Comparison of ENCODE assay signal across 9 mouse cellular contexts in genomic region chr19:34193683-34194082, GRCm38 (mm10). TPM values are rescaled to one million over a fixed set of nuclear protein-coding genes. Genes with fewer than 3 reads are reported as not detected.
A peak's percentile ranks its signal among the peaks of the same experiment; 100 is the strongest.
DNase-seq lines count a peak whose midpoint lies in the region; ATAC-seq lines count a peak whose summit lies in the region.
"Had no signal": no experiment of that assay in that cellular context is flagged by ENCODE, and none has a peak within 500 bp of the region (broad histone marks: within the 10 kb centered on the region; RNA-seq: fewer than 3 reads in every experiment).

No protein-coding gene starts in this region.

- no peak overlapping the region for H3K9ac ChIP-seq in kidney, embryonic 14.5 days (ENCODE audit: low read depth, low read length)
- no peak overlapping the region for H3K9ac ChIP-seq in hindbrain, embryonic 16.5 days (ENCODE audit: low read depth, low read length)
- H3K9ac ChIP-seq in midbrain, embryonic 14.5 days (replicated peaks; ENCODE audit: low read length), result no peak overlapping the region

- WGBS in kidney, embryonic 14.5 days, result 65% methylated on average over 9 of the region's 9 CpGs
- 42% methylated on average over 9 of the region's 9 CpGs for WGBS in embryonic facial prominence, embryonic 10.5 days
- WGBS in hindbrain, embryonic 16.5 days, result 66% methylated on average over 9 of the region's 9 CpGs
- WGBS in midbrain, embryonic 14.5 days, result 42% methylated on average over 9 of the region's 9 CpGs

- ATAC-seq in kidney, embryonic 14.5 days (ENCODE audit: low FRiP score, low TSS enrichment), result no peak
- no peak for ATAC-seq in hindbrain, embryonic 16.5 days
- ATAC-seq in midbrain, embryonic 14.5 days (ENCODE audit: low FRiP score, low TSS enrichment), result no peak
- ATAC-seq in erythroid progenitor cell, adult 5-6 weeks (replicated peaks; ENCODE audit: low FRiP score, poor library complexity, severe bottlenecking), result no peak

- peak overlapping the region; percentile 97; the same call in 1 of the 2 replicates for H3K4me2 ChIP-seq in kidney, embryonic 14.5 days (replicated peaks; ENCODE audit: low read depth, low read length)
- H3K4me2 ChIP-seq in hindbrain, embryonic 16.5 days (ENCODE audit: low read length), result peak overlapping the region; percentile 64
- peak overlapping the region; percentile 95 for H3K4me2 ChIP-seq in midbrain, embryonic 14.5 days (ENCODE audit: low read length)

- peak overlapping the region; percentile 68; the same call in 1 of the 2 replicates for H3K4me3 ChIP-seq in kidney, embryonic 14.5 days (ENCODE audit: low read length)
- peak overlapping the region; percentile 83 for H3K4me3 ChIP-seq in embryonic facial prominence, embryonic 10.5 days
- peak overlapping the region; percentile 84 for H3K4me3 ChIP-seq in hindbrain, embryonic 16.5 days (ENCODE audit: low read length)
- H3K4me3 ChIP-seq in midbrain, embryonic 14.5 days (replicated peaks; ENCODE audit: low read depth, low read length), result peak overlapping the region; percentile 67

- no peaks in the 10 kb centered on the region for H3K36me3 ChIP-seq in kidney, embryonic 14.5 days (ENCODE audit: control insufficient read depth, insufficient read depth, low read length)
- H3K36me3 ChIP-seq in embryonic facial prominence, embryonic 10.5 days (replicated peaks), result no peaks in the 10 kb centered on the region
- H3K36me3 ChIP-seq in hindbrain, embryonic 16.5 days (ENCODE audit: control insufficient read depth, insufficient read depth, low read length), result no peaks in the 10 kb centered on the region
- no peaks in the 10 kb centered on the region for H3K36me3 ChIP-seq in midbrain, embryonic 14.5 days (ENCODE audit: control insufficient read depth, insufficient read depth, low read length)

- DNase-seq in kidney, adult 9 months, result no peak
- DNase-seq in embryonic facial prominence, embryonic 10.5 days (ENCODE audit: low spot score), result no peak
- DNase-seq in midbrain, embryonic 14.5 days, result peak; percentile 10
- no peak for DNase-seq in thymus, adult 18-20 months
- no peak for DNase-seq in gastrocnemius, postnatal 4 days (ENCODE audit: low spot score in 2 of 2)
- DNase-seq: left cerebral cortex, postnatal 4 days had no signal

- no peaks in the 10 kb centered on the region for H3K4me1 ChIP-seq in kidney, embryonic 14.5 days (ENCODE audit: control insufficient read depth, insufficient read depth, low read length)
- peaks cover 44% of the 10 kb centered on the region for H3K4me1 ChIP-seq in embryonic facial prominence, embryonic 10.5 days
- H3K4me1 ChIP-seq in hindbrain, embryonic 16.5 days (ENCODE audit: control insufficient read depth, insufficient read depth, low read depth, low read length), result peaks cover 10% of the 10 kb centered on the region
- no peaks in the 10 kb centered on the region for H3K4me1 ChIP-seq in midbrain, embryonic 14.5 days (ENCODE audit: control insufficient read depth, insufficient read depth, low read length)

- no peaks in the 10 kb centered on the region for H3K27me3 ChIP-seq in kidney, embryonic 14.5 days (ENCODE audit: control insufficient read depth, insufficient read depth, low read length)
- H3K27me3 ChIP-seq in embryonic facial prominence, embryonic 10.5 days (replicated peaks; ENCODE audit: low read depth, poor library complexity, severe bottlenecking), result peaks cover 30% of the 10 kb centered on the region
- no peaks in the 10 kb centered on the region for H3K27me3 ChIP-seq in hindbrain, embryonic 16.5 days (replicated peaks; ENCODE audit: control insufficient read depth, insufficient read depth, low read length)
- peaks cover 8% of the 10 kb centered on the region; the same call in 1 of the 2 replicates for H3K27me3 ChIP-seq in midbrain, embryonic 14.5 days (ENCODE audit: control insufficient read depth, insufficient read depth, low read length)

- no peaks in the 10 kb centered on the region for H3K9me3 ChIP-seq in kidney, embryonic 14.5 days (ENCODE audit: control insufficient read depth, low read length)
- no peaks in the 10 kb centered on the region for H3K9me3 ChIP-seq in embryonic facial prominence, embryonic 10.5 days
- no peaks in the 10 kb centered on the region for H3K9me3 ChIP-seq in hindbrain, embryonic 16.5 days (ENCODE audit: control insufficient read depth, low read length)
- H3K9me3 ChIP-seq in midbrain, embryonic 14.5 days (ENCODE audit: control insufficient read depth, low read length), result no peaks in the 10 kb centered on the region

- H3K27ac ChIP-seq in kidney, embryonic 14.5 days (ENCODE audit: low read depth, low read length), result no peak overlapping the region
- no peak overlapping the region; the same call in 1 of the 2 replicates for H3K27ac ChIP-seq in embryonic facial prominence, embryonic 10.5 days (replicated peaks)
- no peak overlapping the region for H3K27ac ChIP-seq in hindbrain, embryonic 16.5 days (ENCODE audit: low read depth, low read length)
- no peak overlapping the region for H3K27ac ChIP-seq in midbrain, embryonic 14.5 days (replicated peaks; ENCODE audit: low read depth, low read length)

RNA-seq across cellular contexts. Expression of gene Stambpl1, which starts 1.7 kb away (rescaled TPM):
- 4.6 and 5.5 TPM in 2 replicates for polyA plus RNA-seq in kidney, embryonic 14.5 days (2014; fragmentation: Nextera tagmentation; extraction: Ambion mirVana)
- polyA plus RNA-seq in embryonic facial prominence, embryonic 10.5 days (2016; fragmentation: Nextera tagmentation; extraction: Ambion mirVana), result 7.7 and 7.9 TPM in 2 replicates
- 25.9 and 30.0 TPM in 2 replicates for polyA plus RNA-seq in hindbrain, embryonic 16.5 days (2015; fragmentation: Nextera tagmentation; extraction: Ambion mirVana)
- polyA plus RNA-seq in midbrain, embryonic 14.5 days (2014; fragmentation: Nextera tagmentation; extraction: Ambion mirVana), result 11.5 and 15.2 TPM in 2 replicates
- total RNA-seq in gastrocnemius, postnatal 4 days (2021), result 1 to 10 TPM; 3.9 to 4.4 TPM
- total RNA-seq in erythroid progenitor cell, adult 5-6 weeks (2015; ENCODE audit: low replicate concordance), result 9.2 and 21.3 TPM in 2 replicates
- total RNA-seq in erythroid progenitor cell, adult 5-6 weeks (2017; ENCODE audit: low replicate concordance), result 2.7 and 7.8 TPM in 2 replicates

RNA-seq across cellular contexts. Expression of gene Ankrd22, which starts 27.8 kb away (rescaled TPM):
- not detected in 2 replicates for polyA plus RNA-seq in kidney, embryonic 14.5 days (2014; fragmentation: Nextera tagmentation; extraction: Ambion mirVana)
- polyA plus RNA-seq in embryonic facial prominence, embryonic 10.5 days (2016; fragmentation: Nextera tagmentation; extraction: Ambion mirVana), result 0.34 TPM in 1 of 2 replicates, not detected in the other
- polyA plus RNA-seq in hindbrain, embryonic 16.5 days (2015; fragmentation: Nextera tagmentation; extraction: Ambion mirVana), result not detected in 2 replicates
- polyA plus RNA-seq in midbrain, embryonic 14.5 days (2014; fragmentation: Nextera tagmentation; extraction: Ambion mirVana), result not detected in 2 replicates
- total RNA-seq in gastrocnemius, postnatal 4 days (2021), result not detected
- 4.6 and 10.5 TPM in 2 replicates for total RNA-seq in erythroid progenitor cell, adult 5-6 weeks (2015; ENCODE audit: low replicate concordance)
- 1.3 TPM in 1 of 2 replicates, not detected in the other for total RNA-seq in erythroid progenitor cell, adult 5-6 weeks (2017; ENCODE audit: low replicate concordance)
